23 mouse cellular contexts compared by ENCODE assay signal in genomic region chr11:58072978-58073377, GRCm38 (mm10). TPM values are rescaled to one million over a fixed set of nuclear protein-coding genes. Genes with fewer than 3 reads are reported as not detected.
DNase-seq lines count a peak whose midpoint lies in the region; ATAC-seq and TF ChIP-seq lines count a peak whose summit lies in the region.
"Had no signal": no experiment of that assay in that cellular context is flagged by ENCODE, and none has a peak within 500 bp of the region (broad histone marks: within the 10 kb centered on the region; RNA-seq: fewer than 3 reads in every experiment).

No protein-coding gene starts in this region.

- H3K36me3 ChIP-seq in lung, postnatal 0 days (ENCODE audit: insufficient read depth, low read length), result no peaks in the 10 kb centered on the region
- H3K36me3 ChIP-seq: embryonic facial prominence, embryonic 10.5 days; embryonic facial prominence, embryonic 12.5 days; forebrain, embryonic 15.5 days; G1E had no signal

- no peak for TF ChIP-seq CTCF in lung, postnatal 0 days (IDR thresholded peaks at IDR 0.05)

- H3K27me3 ChIP-seq in lung, postnatal 0 days (replicated peaks; ENCODE audit: insufficient read depth, low read length), result no peaks in the 10 kb centered on the region
- H3K27me3 ChIP-seq: CH12.LX; embryonic facial prominence, embryonic 12.5 days; forebrain, embryonic 13.5 days; forebrain, embryonic 15.5 days had no signal

- no peaks in the 10 kb centered on the region for H3K4me1 ChIP-seq in lung, postnatal 0 days (ENCODE audit: insufficient read depth, low read depth, low read length)
- H3K4me1 ChIP-seq: embryonic facial prominence, embryonic 10.5 days; embryonic facial prominence, embryonic 12.5 days; forebrain, embryonic 13.5 days; forebrain, embryonic 15.5 days had no signal

- H3K9me3 ChIP-seq in lung, postnatal 0 days (ENCODE audit: low read length), result no peaks in the 10 kb centered on the region
- H3K9me3 ChIP-seq: embryonic facial prominence, embryonic 10.5 days; embryonic facial prominence, embryonic 12.5 days; forebrain, embryonic 13.5 days; forebrain, embryonic 15.5 days had no signal

- DNase-seq in adrenal gland, adult 2 months, result peak; percentile 50
- DNase-seq in adrenal gland, postnatal 25 days, result no peak
- peak; percentile 27 for DNase-seq in 3T3-L1 (ENCODE audit: low read depth, low spot score)
- DNase-seq in NIH3T3 (ENCODE audit: low read depth), result peak; percentile 71
- DNase-seq in lung, postnatal 0 days (ENCODE audit: low spot score), result no peak
- DNase-seq in gastrocnemius, adult 8-10 months (ENCODE audit: low spot score in 2 of 2), result no peak
- DNase-seq: cerebellum, adult 11-12 months; cerebellum, adult 2 months; cerebellum, adult 9-10 months; cerebellum, postnatal 10 days; cerebellum, postnatal 25 days; forebrain, postnatal 0 days had no signal

- no peak overlapping the region for H3K4me3 ChIP-seq in lung, postnatal 0 days (ENCODE audit: low read depth, low read length)
- H3K4me3 ChIP-seq: embryonic facial prominence, embryonic 10.5 days; embryonic facial prominence, embryonic 12.5 days; forebrain, embryonic 13.5 days; forebrain, embryonic 15.5 days had no signal

- no peak overlapping the region for H3K27ac ChIP-seq in lung, postnatal 0 days (ENCODE audit: low read length)
- H3K27ac ChIP-seq: embryonic facial prominence, embryonic 10.5 days; embryonic facial prominence, embryonic 12.5 days; forebrain, embryonic 13.5 days; forebrain, embryonic 15.5 days had no signal

- no peak for ATAC-seq in lung, postnatal 0 days
- ATAC-seq: activated CD4-positive, CD25-positive, alpha-beta regulatory T cell, adult 4 months; CD4-positive, CD25-positive, alpha-beta regulatory T cell, adult 4 months; forebrain, embryonic 13.5 days; forebrain, embryonic 15.5 days; forebrain, postnatal 0 days had no signal

- no peak for TF ChIP-seq EP300 in lung, postnatal 0 days (IDR thresholded peaks at IDR 0.05)

- no peak overlapping the region for H3K9ac ChIP-seq in lung, postnatal 0 days (replicated peaks; ENCODE audit: low read depth)
- H3K9ac ChIP-seq: embryonic facial prominence, embryonic 12.5 days; forebrain, embryonic 13.5 days; forebrain, embryonic 15.5 days; forebrain, postnatal 0 days had no signal

- H3K4me2 ChIP-seq in lung, postnatal 0 days (replicated peaks; ENCODE audit: low read depth, low read length), result no peak overlapping the region
- H3K4me2 ChIP-seq: embryonic facial prominence, embryonic 12.5 days; forebrain, embryonic 13.5 days; forebrain, embryonic 15.5 days had no signal

- 77% methylated on average over 3 of the region's 3 CpGs for WGBS in lung, postnatal 0 days

RNA-seq across cellular contexts. Expression of gene Gm12248, which starts 20.0 kb away (rescaled TPM):
- 1 to 10 TPM in 1 of 2 experiments, not detected in 1; 3.9 TPM for total RNA-seq in adrenal gland, adult 2 months (2021)
- 2.9 and 4.4 TPM in 2 replicates for polyA plus RNA-seq in adrenal gland, adult 2 months (2012; rRNA removed)
- 1.0 and 1.7 TPM in 2 replicates for total RNA-seq in adrenal gland, postnatal 25 days (2021)
- polyA plus RNA-seq in lung, postnatal 0 days (2015; fragmentation: Nextera tagmentation; extraction: Ambion mirVana), result 0.14 and 0.17 TPM in 2 replicates
- not detected for total RNA-seq in gastrocnemius, adult 8-10 months (2022)
- total RNA-seq: CH12.LX; forebrain, postnatal 0 days had no signal
- polyA plus RNA-seq: cerebellum, adult 2 months; cortical plate, adult 2 months; embryonic facial prominence, embryonic 10.5 days; embryonic facial prominence, embryonic 12.5 days; embryonic facial prominence, embryonic 14.5 days; forebrain, embryonic 11.5 days; forebrain, embryonic 15.5 days; forebrain, postnatal 0 days had no signal

RNA-seq across cellular contexts. Expression of gene Cnot8, which starts 31.0 kb away (rescaled TPM):
- 10 to 100 TPM; 46.7 to 49.6 TPM for total RNA-seq in adrenal gland, adult 2 months (2021)
- polyA plus RNA-seq in adrenal gland, adult 2 months (2012; rRNA removed), result 25.3 and 29.8 TPM in 2 replicates
- 54.1 and 65.5 TPM in 2 replicates for total RNA-seq in adrenal gland, postnatal 25 days (2021)
- polyA plus RNA-seq in lung, postnatal 0 days (2015; fragmentation: Nextera tagmentation; extraction: Ambion mirVana), result 71.2 and 71.8 TPM in 2 replicates
- total RNA-seq in gastrocnemius, adult 8-10 months (2022), result 10 to 100 TPM; 30.3 to 36.8 (median 32.5) TPM

Comparison
In these comparisons a context has a peak if more than half of its experiments do, and no peak if none do; other contexts are left out.
1. DNase-seq: peak in adrenal gland, adult 2 months (single experiment), 3T3-L1 (single experiment) and NIH3T3 (single experiment); none in adrenal gland, postnatal 25 days (single experiment), lung, postnatal 0 days (single experiment) and gastrocnemius, adult 8-10 months (0 of 2).